Mouse (Mus musculus) CH12.LX (cell line): Measurements from ENCODE around the gene Cpa2. TPM values are rescaled to one million over a fixed set of nuclear protein-coding genes. Genes with fewer than 3 reads are reported as not detected.

Experiments used
- DNase-seq: peaks from one replicate; pipeline ENCODE4 v3.0.0-alpha.2; 2013; ENCODE audit errors: extremely low read depth
- H3K27ac ChIP-seq: 2 replicates; pipeline ENCODE4 v1.5.1; 2012; ENCODE audit warnings: low read depth, mild to moderate bottlenecking, control low read depth, moderate library complexity; ENCODE audit not compliant: insufficient read depth
- H3K27me3 ChIP-seq: replicated peaks from 2 replicates; pipeline ENCODE3; 2012; ENCODE audit warnings: inconsistent platforms
- H3K36me3 ChIP-seq, 2 experiments: replicated peaks in 1 of 2; 2 replicates each; pipeline versions ENCODE3 to v1.6.1; 2012; ENCODE audit warnings: inconsistent platforms in 1 of 2, low read length in 1 of 2, mild to moderate bottlenecking in 1 of 2, mixed read lengths in 1 of 2, moderate library complexity in 1 of 2; ENCODE audit not compliant: control insufficient read depth in 1 of 2, insufficient read depth in 1 of 2
- H3K4me1 ChIP-seq, 2 experiments: 2 replicates each; pipeline ENCODE4 v1.6.1; 2012; ENCODE audit warnings: inconsistent platforms in 1 of 2, moderate library complexity in 1 of 2; ENCODE audit not compliant: insufficient read depth in 2 of 2, control insufficient read depth in 1 of 2
- H3K4me2 ChIP-seq: 2 replicates; pipeline ENCODE4 v1.6.1; 2012; ENCODE audit warnings: low read depth, mild to moderate bottlenecking, control low read depth; ENCODE audit not compliant: poor library complexity, insufficient read depth, severe bottlenecking
- H3K4me3 ChIP-seq, 3 experiments: fragments of 150-350 bp in 1 of 3; sonication (generic) in 1 of 3; replicated peaks in 1 of 3; 2 replicates each; pipeline versions ENCODE3 to v1.5.1; 2011 to 2012; ENCODE audit warnings: low read depth in 2 of 3, low read length in 2 of 3, mild to moderate bottlenecking in 2 of 3, moderate library complexity in 2 of 3, control low read depth in 1 of 3, improper control_type of control experiment in 1 of 3, inconsistent platforms in 1 of 3, mixed read lengths in 1 of 3; ENCODE audit not compliant: poor library complexity in 1 of 3
- H3K79me2 ChIP-seq: replicated peaks from 2 replicates; pipeline ENCODE4 v1.6.1; 2012; ENCODE audit warnings: mild to moderate bottlenecking, moderate library complexity; ENCODE audit not compliant: control insufficient read depth, poor library complexity, insufficient read depth, severe bottlenecking; ENCODE audit errors: extremely low read depth
- H3K9ac ChIP-seq: 2 replicates; pipeline ENCODE4 v1.6.1; 2012; ENCODE audit warnings: low read depth, mild to moderate bottlenecking, control low read depth, moderate library complexity; ENCODE audit not compliant: insufficient read depth
- H3K9me3 ChIP-seq: replicated peaks from 2 replicates; pipeline ENCODE3; 2012; ENCODE audit warnings: low read length, inconsistent platforms, mixed read lengths
- CHD2 ChIP-seq: IDR thresholded peaks from 2 replicates; pipeline ENCODE4 v1.6.1; 2011; ENCODE audit warnings: low read length, improper control_type of control experiment
- CTCF ChIP-seq, 2 experiments: IDR thresholded peaks in 1 of 2; conservative IDR thresholded peaks in 1 of 2; 2 replicates each; pipeline ENCODE4 v1.5.1; 2011 to 2012; ENCODE audit warnings: low read depth in 2 of 2, low read length in 2 of 2, improper control_type of control experiment in 1 of 2, inconsistent platforms in 1 of 2, mild to moderate bottlenecking in 1 of 2, moderate library complexity in 1 of 2
- E2F4 ChIP-seq: IDR thresholded peaks from 2 replicates; pipeline ENCODE4 v1.6.1; 2011; ENCODE audit warnings: low read depth, low read length, improper control_type of control experiment; ENCODE audit not compliant: insufficient replicate concordance
- ETS1 ChIP-seq: conservative IDR thresholded peaks from 2 replicates; pipeline ENCODE4 v1.6.1; 2012; ENCODE audit warnings: low read depth, mild to moderate bottlenecking, inconsistent platforms, low read length, improper control_type of control experiment, moderate library complexity
- IRF4 ChIP-seq: IDR thresholded peaks from 2 replicates; pipeline ENCODE4 v1.6.1; 2014; ENCODE audit warnings: low read depth, mild to moderate bottlenecking, inconsistent platforms, low read length, improper control_type of control experiment
- JUN ChIP-seq: IDR thresholded peaks from 2 replicates; pipeline ENCODE4 v1.6.1; 2011; ENCODE audit warnings: low read depth, mild to moderate bottlenecking, low read length, improper control_type of control experiment, moderate library complexity; ENCODE audit not compliant: insufficient read depth
- KAT2A ChIP-seq: IDR thresholded peaks from 2 replicates; pipeline ENCODE4 v1.6.1; 2012; ENCODE audit warnings: low read length, improper control_type of control experiment, inconsistent platforms; ENCODE audit not compliant: insufficient replicate concordance
- MAFK ChIP-seq: IDR thresholded peaks from 2 replicates; pipeline ENCODE4 v1.6.1; 2011; ENCODE audit warnings: low read length, improper control_type of control experiment; ENCODE audit not compliant: insufficient replicate concordance
- MXI1 ChIP-seq: IDR thresholded peaks from 2 replicates; pipeline ENCODE4 v1.6.1; 2011; ENCODE audit warnings: mild to moderate bottlenecking, low read depth, low read length, improper control_type of control experiment
- MYC ChIP-seq: IDR thresholded peaks from 2 replicates; pipeline ENCODE4 v1.6.1; 2011; ENCODE audit warnings: low read depth, mild to moderate bottlenecking, improper control_type of control experiment, low read length
- NRF1 ChIP-seq: IDR thresholded peaks from 2 replicates; pipeline ENCODE4 v1.6.1; 2014; ENCODE audit warnings: low read depth, mild to moderate bottlenecking, inconsistent platforms, low read length, improper control_type of control experiment, moderate library complexity
- PAX5 ChIP-seq: IDR thresholded peaks from 2 replicates; pipeline ENCODE4 v1.6.1; 2012; ENCODE audit warnings: low read length, inconsistent platforms, mixed read lengths
- POLR2A ChIP-seq: IDR thresholded peaks from 2 replicates; pipeline ENCODE4 v1.6.1; 2011; ENCODE audit warnings: low read depth, mild to moderate bottlenecking, improper control_type of control experiment, low read length
- POLR2AphosphoS2 ChIP-seq: IDR thresholded peaks from 2 replicates; pipeline ENCODE4 v1.6.1; 2011; ENCODE audit warnings: low read depth, low read length, improper control_type of control experiment
- RAD21 ChIP-seq: IDR thresholded peaks from 2 replicates; pipeline ENCODE4 v1.6.1; 2011; ENCODE audit warnings: low read depth, mild to moderate bottlenecking, low read length, improper control_type of control experiment, moderate library complexity
- TBP ChIP-seq: conservative IDR thresholded peaks from 2 replicates; pipeline ENCODE4 v1.6.1; 2011; ENCODE audit warnings: low read depth, low read length, improper control_type of control experiment
- TCF12 ChIP-seq: IDR thresholded peaks from 2 replicates; pipeline ENCODE4 v1.6.1; 2014; ENCODE audit warnings: low read depth, mild to moderate bottlenecking, inconsistent platforms, low read length, improper control_type of control experiment
- USF2 ChIP-seq: conservative IDR thresholded peaks from 2 replicates; pipeline ENCODE4 v1.6.1; 2011; ENCODE audit warnings: low read depth, low read length, improper control_type of control experiment
- ZKSCAN1 ChIP-seq: IDR thresholded peaks from 2 replicates; pipeline ENCODE4 v1.6.1; 2012; ENCODE audit warnings: low read depth, inconsistent platforms, low read length, improper control_type of control experiment, borderline replicate concordance
- ZNF384 ChIP-seq: IDR thresholded peaks from 2 replicates; pipeline ENCODE4 v1.6.1; 2012; ENCODE audit warnings: low read depth, low read length, improper control_type of control experiment, inconsistent platforms
- dilution Hi-C: fragments of 300-500 bp; cut with MboI; formaldehyde crosslinking; loops from 2 replicates; pipeline ENCODE4 v1.14.3; 2020; ENCODE audit warnings: low sequenced_read_pairs; ENCODE audit not compliant: extremely low pct_unique_long_range_greater_than_20kb, extremely low pct_ligation_motif_present
- in situ Hi-C: fragments of 300-500 bp; cut with MboI; formaldehyde crosslinking; loops from 3 replicates; pipeline ENCODE4 v1.14.3; 2019; ENCODE audit warnings: low sequenced_read_pairs, low pct_ligation_motif_present, low pct_unique_long_range_greater_than_20kb, mixed read lengths
- polyA plus RNA-seq: library from polyadenylated mRNA; unstranded; fragments of >175 nt; gene quantifications from 2 replicates; pipeline ENCODE4 v1.2.1, GENCODE M21; 2012; ENCODE audit warnings: low read depth; ENCODE audit not compliant: insufficient read length
- total RNA-seq, 2 experiments: library from RNA; depleted of rRNA; stranded (reverse); fragments of 300-350 nt in 1 of 2; fragments of >200 nt in 1 of 2; gene quantifications; 2 replicates each; pipeline ENCODE4 v1.2.3; 2012 to 2014

Gene Cpa2
- total and polyA plus RNA-seq, 3 experiments: not detected

- H3K36me3 ChIP-seq: no peaks in the 10 kb centered on the region
- in situ Hi-C loops: no loop called here
- H3K4me2 ChIP-seq: no peak overlapping the region
- H3K27ac ChIP-seq: no peak overlapping the region
- H3K4me3 ChIP-seq: no peak overlapping the region
- no peaks in the 10 kb centered on the region for H3K27me3 ChIP-seq
- no peak for DNase-seq
- TF ChIP-seq ETS1: no peak
- no peak for TF ChIP-seq JUN
- TF ChIP-seq NRF1: no peak
- TF ChIP-seq POLR2AphosphoS2: no peak
- TF ChIP-seq TCF12: no peak
- TF ChIP-seq CHD2: no peak
- no peak for TF ChIP-seq MAFK
- no peak for TF ChIP-seq POLR2A
- no peak for TF ChIP-seq KAT2A
- TF ChIP-seq CTCF (conservative IDR thresholded peaks at IDR 0.05 in 1 of 2, IDR thresholded peaks at IDR 0.05 in 1 of 2; ENCODE audit: low read depth in 2 of 2, low read length in 2 of 2): no peak
- no peak for TF ChIP-seq USF2
- TF ChIP-seq RAD21: no peak
- no peak for TF ChIP-seq E2F4
- TF ChIP-seq ZKSCAN1: no peak
- no peak for TF ChIP-seq MYC
- H3K9me3 ChIP-seq: no peaks in the 10 kb centered on the region
- no peaks in the 10 kb centered on the region for H3K79me2 ChIP-seq
- H3K4me1 ChIP-seq: no peaks in the 10 kb centered on the region
- dilution Hi-C loops: no loop called here
- H3K9ac ChIP-seq: no peak overlapping the region
Observed at GRCm38 (mm10) chr6:30563575-30563974, 22.2 kb downstream of the Cpa2 start.

GRCm38 (mm10) chr6:30564051-30564450, 22.7 kb downstream of the Cpa2 start:
- Histone ChIP-seq H3K27me3 (no peaks in the 10 kb centered on the region), H3K36me3 (no peaks in the 10 kb centered on the region), H3K79me2 (no peaks in the 10 kb centered on the region), H3K9me3 (no peaks in the 10 kb centered on the region), H3K4me2 (no peak overlapping the region), H3K27ac (no peak overlapping the region), H3K4me3 (no peak overlapping the region), H3K4me1 (no peaks in the 10 kb centered on the region), H3K9ac (no peak overlapping the region)
- in situ Hi-C loops: no loop called here
- dilution Hi-C loops: no loop called here
- no peak for DNase-seq
- no peak for TF ChIP-seq PAX5
- no peak for TF ChIP-seq MXI1
- no peak for TF ChIP-seq NRF1
- no peak for TF ChIP-seq JUN
- TF ChIP-seq ETS1: no peak
- no peak for TF ChIP-seq TBP
- no peak for TF ChIP-seq ZNF384
- TF ChIP-seq IRF4: no peak
